Mouse (Mus musculus): ENCODE results near the gene Wnt3a. TPM values are rescaled to one million over a fixed set of nuclear protein-coding genes. Genes with fewer than 3 reads are reported as not detected.

Gene Wnt3a
- polyA plus RNA-seq, 1 experiment from 2014 or later: 1.2 TPM

GRCm38 (mm10) chr11:59209580-59209979 lies 81.0 kb downstream of the Wnt3a start:
- H3K27ac ChIP-seq (replicated peaks): 0 out of 2 replicates have a peak overlapping the region, but pooled peaks have one; percentile 34
- WGBS: 72% methylated on average over 5 of the region's 5 CpGs
- H3K9ac ChIP-seq: peak overlapping the region; percentile 78; the same call in 1 of the 2 replicates
- H3K36me3 ChIP-seq: peaks cover 59% of the 10 kb centered on the region
- H3K27me3 ChIP-seq: no peaks in the 10 kb centered on the region
- peak overlapping the region; percentile 90 for H3K4me2 ChIP-seq
- H3K4me3 ChIP-seq: peak overlapping the region; percentile 62
- H3K9me3 ChIP-seq: no peaks in the 10 kb centered on the region
- no peak for ATAC-seq (ENCODE audit: low read depth)
- H3K4me1 ChIP-seq (replicated peaks): peaks cover 25% of the 10 kb centered on the region

DNA sequence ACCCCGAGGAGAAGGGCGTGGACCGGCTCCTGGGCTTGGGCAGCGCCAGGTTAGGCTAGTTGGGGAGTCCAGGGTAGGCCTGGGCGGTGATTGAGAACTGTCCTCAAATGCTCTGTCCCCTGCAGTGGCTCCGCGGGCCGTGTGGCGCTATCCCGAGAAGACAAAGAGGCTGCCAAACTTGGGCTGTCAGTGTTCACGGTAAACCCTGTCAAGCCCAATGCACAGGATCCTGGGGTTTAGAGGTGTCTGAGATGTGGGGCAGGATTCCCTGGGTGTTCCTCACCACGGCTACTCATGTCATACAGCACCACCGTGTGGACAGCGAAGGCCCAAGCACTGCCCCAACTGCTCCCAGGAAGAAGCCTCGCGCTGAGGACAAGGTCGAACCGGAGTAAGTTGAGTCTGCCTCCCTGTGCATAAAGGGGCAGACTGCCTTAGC lies 81.5 kb downstream of the Wnt3a start:
- Histone ChIP-seq H3K36me3 (peaks cover 65% of the 10 kb centered on the region), H3K4me3 (peak overlapping the region; percentile 62), H3K4me1 (replicated peaks) (peaks cover 25% of the 10 kb centered on the region), H3K27me3 (no peaks in the 10 kb centered on the region), H3K9me3 (no peaks in the 10 kb centered on the region), H3K9ac (peak overlapping the region; percentile 78), H3K27ac (replicated peaks) (peak overlapping the region; percentile 85), H3K4me2 (peak overlapping the region; percentile 90)
- peak; percentile 60 for ATAC-seq (ENCODE audit: low read depth)
- WGBS: 14% methylated on average over 18 of the region's 18 CpGs

DNA sequence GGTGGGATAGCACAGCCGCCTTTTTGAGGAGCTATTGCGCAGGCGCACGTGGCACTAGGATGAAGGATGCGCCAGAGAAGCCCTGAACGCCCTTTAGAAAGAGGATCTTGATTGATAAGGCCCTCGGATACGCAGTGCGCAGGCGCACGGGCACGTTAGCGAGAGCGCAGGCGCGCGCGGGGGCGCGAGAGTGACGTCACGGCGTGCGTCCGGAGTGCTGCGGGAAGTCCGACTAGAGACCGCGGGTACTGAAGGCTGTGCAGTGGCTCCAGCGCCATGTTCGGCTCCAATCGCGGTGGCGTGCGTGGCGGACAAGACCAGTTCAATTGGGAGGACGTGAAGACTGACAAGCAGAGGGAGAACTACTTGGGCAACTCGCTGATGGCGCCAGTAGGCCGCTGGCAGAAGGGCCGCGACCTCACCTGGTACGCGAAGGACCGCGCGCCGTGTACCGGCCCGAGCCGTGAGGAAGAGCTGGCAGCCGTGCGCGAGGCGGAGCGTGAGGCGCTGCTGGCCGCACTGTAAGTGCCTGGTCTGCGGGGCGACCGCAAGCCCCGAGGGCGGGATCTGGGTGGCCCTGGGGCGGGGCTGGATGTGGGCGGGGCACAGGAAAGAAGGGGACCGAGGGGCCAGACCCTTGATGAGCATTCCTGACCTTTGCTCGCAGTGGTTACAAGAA lies 82.3 kb downstream of the Wnt3a start, which contains the start of gene 2310033P09Rik:
2310033P09Rik (plus strand) TSS at position 169 of the 679 bp plus-strand sequence.
- peaks cover 25% of the 10 kb centered on the region for H3K4me1 ChIP-seq (replicated peaks)
- H3K36me3 ChIP-seq: peaks cover 65% of the 10 kb centered on the region
- ATAC-seq (ENCODE audit: low read depth): peak; percentile 85
- no peaks in the 10 kb centered on the region for H3K9me3 ChIP-seq
- no peaks in the 10 kb centered on the region for H3K27me3 ChIP-seq
- peak within 1 kb of the TSS; percentile 78 for H3K9ac ChIP-seq
- peak within 1 kb of the TSS; percentile 85 for H3K27ac ChIP-seq (replicated peaks)
- peak within 1 kb of the TSS; percentile 90 for H3K4me2 ChIP-seq
- WGBS: under 1% methylated on average over 65 of the region's 67 CpGs
- H3K4me3 ChIP-seq: peak within 1 kb of the TSS; percentile 62

- Histone ChIP-seq H3K27me3 (no peaks in the 10 kb centered on the region), H3K4me1 (replicated peaks) (peaks cover 22% of the 10 kb centered on the region), H3K9ac (peak within 1 kb of the TSS; percentile 86), H3K9me3 (no peaks in the 10 kb centered on the region), H3K4me2 (peak within 1 kb of the TSS; percentile 93), H3K27ac (replicated peaks) (peak within 1 kb of the TSS; percentile 50), H3K36me3 (peaks cover 30% of the 10 kb centered on the region), H3K4me3 (peak within 1 kb of the TSS; percentile 90)
- peak; percentile 95 for ATAC-seq (ENCODE audit: low read depth)
- WGBS: under 1% methylated on average over 63 of the region's 63 CpGs
These were observed 88.2 kb downstream of the Wnt3a start, which contains the start of gene Mrpl55 for GRCm38 (mm10) chr11:59202081-59202995. Mrpl55 (plus strand) TSS chr11:59202486.

- WGBS: 36% methylated on average over 16 of the region's 16 CpGs
- Histone ChIP-seq H3K4me1 (replicated peaks) (peaks cover 22% of the 10 kb centered on the region), H3K4me3 (peak overlapping the region; percentile 90), H3K9me3 (no peaks in the 10 kb centered on the region), H3K36me3 (peaks cover 27% of the 10 kb centered on the region), H3K27me3 (no peaks in the 10 kb centered on the region), H3K27ac (replicated peaks) (peak overlapping the region; percentile 50; the same call in 1 of the 2 replicates), H3K4me2 (peak overlapping the region; percentile 93), H3K9ac (peak overlapping the region; percentile 86)
- no peak for ATAC-seq (ENCODE audit: low read depth)
These were observed 89.1 kb downstream of the Wnt3a start for GRCm38 (mm10) chr11:59201216-59202002.

Small RNAs within 50 kb of the gene (microRNA-seq; reads per million reads assigned to microRNA genes)
- gene Gm24756: not detected

Other genes starting within 250 kb of the Wnt3a start
- 0.27 and 0.55 TPM in 2 replicates for gene Obscn, start 154.3 kb downstream of the Wnt3a start, polyA plus RNA-seq (2015; fragmentation: Nextera tagmentation; extraction: Ambion mirVana)
- gene Iba57, start 127.0 kb downstream of the Wnt3a start, polyA plus RNA-seq (2015; fragmentation: Nextera tagmentation; extraction: Ambion mirVana): 6.0 and 6.3 TPM in 2 replicates
- 0.17 TPM in 1 of 2 replicates, not detected in the other for gene Gjc2, start 107.5 kb downstream of the Wnt3a start, polyA plus RNA-seq (2015; fragmentation: Nextera tagmentation; extraction: Ambion mirVana)
- 179 and 191 TPM in 2 replicates for gene Guk1, start 98.5 kb downstream of the Wnt3a start, polyA plus RNA-seq (2015; fragmentation: Nextera tagmentation; extraction: Ambion mirVana)
- gene Mrpl55, start 88.3 kb downstream of the Wnt3a start, polyA plus RNA-seq (2015; fragmentation: Nextera tagmentation; extraction: Ambion mirVana): 89.9 and 95.6 TPM in 2 replicates
- 26.3 and 28.8 TPM in 2 replicates for gene 2310033P09Rik, start 82.4 kb downstream of the Wnt3a start, polyA plus RNA-seq (2015; fragmentation: Nextera tagmentation; extraction: Ambion mirVana)
- gene Arf1, start 62.5 kb downstream of the Wnt3a start, polyA plus RNA-seq (2015; fragmentation: Nextera tagmentation; extraction: Ambion mirVana): 642 and 663 TPM in 2 replicates
- gene Wnt9a, start 16.2 kb upstream of the Wnt3a start, polyA plus RNA-seq (2015; fragmentation: Nextera tagmentation; extraction: Ambion mirVana): 3.6 and 3.8 TPM in 2 replicates
- not detected in 2 replicates for gene Prss38, start 84.9 kb upstream of the Wnt3a start, polyA plus RNA-seq (2015; fragmentation: Nextera tagmentation; extraction: Ambion mirVana)
- 15.0 and 15.2 TPM in 2 replicates for gene Jmjd4, start 159.3 kb upstream of the Wnt3a start, polyA plus RNA-seq (2015; fragmentation: Nextera tagmentation; extraction: Ambion mirVana)
- gene Snap47, start 160.4 kb upstream of the Wnt3a start, polyA plus RNA-seq (2015; fragmentation: Nextera tagmentation; extraction: Ambion mirVana): 471 and 491 TPM in 2 replicates
- gene Zfp867, start 181.7 kb upstream of the Wnt3a start, polyA plus RNA-seq (2015; fragmentation: Nextera tagmentation; extraction: Ambion mirVana): 12.2 TPM in 2 replicates
- 13.6 and 14.1 TPM in 2 replicates for gene Zkscan17, start 236.0 kb upstream of the Wnt3a start, polyA plus RNA-seq (2015; fragmentation: Nextera tagmentation; extraction: Ambion mirVana)

Measured in neural tube, embryonic 13.5 days (tissue).